Mouse (Mus musculus) urinary bladder, adult 18-20 months (tissue): ENCODE results near the gene Bcl2l13.
"Not testable (repeated sequence)": the region's sequence is repeated elsewhere in the genome, so short reads cannot be mapped to it uniquely, and the experiment has no call there.

Experiments
- DNase-seq, 2 experiments: peaks; one replicate each; pipeline ENCODE4 v3.0.0; 2022; ENCODE audit warnings: low spot score in 2 of 2, mixed read lengths in 2 of 2

Bcl2l13 gene

DNA sequence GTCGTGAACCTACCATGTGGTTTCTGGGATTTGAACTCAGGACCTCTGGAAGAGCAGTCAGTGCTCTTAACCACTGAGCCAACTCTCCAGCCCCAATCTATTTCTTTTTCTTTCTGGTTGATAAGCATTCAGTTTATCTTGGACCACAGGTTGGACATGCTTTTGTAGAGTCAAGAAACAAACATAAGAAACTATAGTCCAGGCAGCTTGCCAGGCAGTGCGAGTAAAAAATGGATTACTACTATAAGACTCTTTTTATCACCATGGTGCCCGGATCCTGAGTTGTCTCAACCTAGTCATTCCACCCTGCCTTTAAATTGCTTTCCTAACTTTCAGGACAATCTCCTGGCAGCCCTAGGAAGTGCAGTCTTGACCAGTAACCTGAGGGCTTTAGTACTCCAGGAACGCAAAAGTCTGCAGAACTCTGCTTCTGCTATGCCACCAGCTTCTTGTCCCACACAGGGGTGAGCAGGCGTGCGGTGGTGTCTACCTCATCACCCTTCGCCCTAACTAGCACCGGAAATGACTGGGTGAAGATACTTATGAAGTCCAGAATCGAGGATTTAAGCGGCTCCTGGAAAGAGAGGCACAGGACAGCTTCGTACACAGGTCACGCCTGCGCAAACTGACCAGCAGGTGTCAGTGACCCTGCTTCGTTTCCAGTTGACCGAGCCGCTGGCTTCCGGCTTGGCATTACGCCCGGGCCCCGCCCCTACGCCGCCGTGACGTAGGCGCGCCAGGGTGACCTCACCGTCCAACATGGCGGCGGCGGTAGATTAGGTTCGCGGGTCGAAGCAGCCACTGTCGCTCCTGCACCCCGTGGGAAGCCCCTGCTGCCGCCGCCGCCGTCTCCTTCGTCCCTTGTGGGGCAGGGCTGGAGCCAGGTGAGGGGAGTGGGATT is at the start of gene Bcl2l13:
Bcl2l13 (plus strand) TSS at position 739 of the 901 bp plus-strand sequence.
- peak; percentile 95 to 100 for DNase-seq

DNA sequence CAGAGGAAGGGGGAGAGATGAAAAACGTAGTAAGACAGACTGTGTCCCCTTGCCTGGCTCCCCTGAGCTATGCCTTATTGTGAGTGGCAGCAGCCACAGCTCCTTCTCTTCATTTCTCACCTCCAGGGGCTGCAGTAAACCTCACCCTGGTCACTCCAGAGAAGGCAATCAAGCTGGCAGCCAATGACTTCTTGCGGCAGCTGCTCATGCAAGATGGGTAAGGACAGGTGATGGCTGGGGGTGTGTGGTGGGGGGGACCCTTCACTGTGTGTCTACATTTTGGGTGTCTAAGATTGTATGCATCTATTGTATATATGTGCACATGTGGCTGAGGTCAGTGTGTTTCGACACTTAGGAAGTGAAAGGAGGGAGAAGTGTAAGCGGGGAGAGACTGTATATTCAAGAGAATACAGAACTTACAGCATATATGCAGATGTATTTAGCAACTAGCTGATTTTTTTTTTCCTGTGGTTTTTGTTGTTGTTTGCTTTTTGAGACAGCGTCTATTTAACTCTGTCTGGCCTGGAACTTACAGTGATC is 47.9 kb upstream of the Bcl2l13 start:
- DNase-seq: no peak

DNA sequence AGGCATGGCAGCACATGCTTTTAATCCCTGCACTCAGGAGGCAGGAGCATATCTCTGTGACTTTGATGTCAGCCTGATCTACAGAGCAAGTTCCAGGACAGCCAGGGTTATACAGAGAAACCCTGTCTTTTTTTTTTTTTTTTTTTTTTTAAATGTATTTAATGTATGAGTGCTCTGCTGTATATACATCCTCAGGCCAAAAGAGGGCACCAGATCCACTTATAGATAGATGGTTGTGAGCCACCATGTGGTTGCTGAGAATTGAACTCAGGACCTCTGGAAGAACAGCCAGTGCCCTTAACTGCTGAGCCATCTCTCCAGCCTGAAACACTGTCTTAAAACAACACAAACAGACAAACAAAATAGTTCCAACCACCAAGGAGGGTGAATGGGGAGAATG is 47.1 kb upstream of the Bcl2l13 start:
- DNase-seq: no peak

DNA sequence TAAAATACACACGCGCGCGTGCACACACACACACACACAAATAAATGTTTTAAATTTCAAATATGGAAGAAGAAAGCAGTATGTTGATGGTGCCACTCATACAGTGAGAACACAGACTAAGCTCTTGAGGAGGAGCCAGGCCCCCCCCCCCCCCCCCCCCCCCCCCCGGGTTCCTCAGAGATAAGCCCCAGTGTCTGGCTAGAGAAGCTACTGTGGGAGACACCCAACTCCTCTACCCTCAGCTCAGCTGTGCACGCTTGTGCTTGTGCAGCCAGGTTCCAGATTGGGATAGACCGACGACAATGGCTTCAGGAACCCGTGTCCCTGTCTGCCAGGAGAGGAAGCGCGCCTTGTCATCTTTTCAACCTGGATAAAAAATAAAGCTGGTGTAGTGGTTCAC is 45.9 kb upstream of the Bcl2l13 start:
- DNase-seq: no peak

DNA sequence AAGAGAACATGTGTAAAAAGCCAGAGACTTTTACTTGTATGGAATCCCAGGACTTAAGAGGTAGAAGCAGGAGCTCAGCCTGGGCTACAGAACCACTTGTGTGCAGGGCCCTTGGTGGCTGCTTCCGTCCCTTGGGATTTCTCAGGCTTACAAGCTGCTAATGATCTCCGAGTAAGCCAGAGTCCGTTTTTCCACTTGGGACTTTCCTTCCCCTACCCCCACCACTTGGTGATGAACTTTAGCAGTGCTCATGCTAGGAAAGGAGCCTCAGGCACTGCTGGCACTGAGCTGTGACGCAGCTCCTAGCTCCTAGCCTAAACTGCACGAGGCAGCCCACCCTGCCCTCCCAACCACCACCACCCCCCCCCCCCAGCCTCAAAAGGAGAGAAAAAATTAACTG is 45.3 kb upstream of the Bcl2l13 start:
- DNase-seq: no peak

DNA sequence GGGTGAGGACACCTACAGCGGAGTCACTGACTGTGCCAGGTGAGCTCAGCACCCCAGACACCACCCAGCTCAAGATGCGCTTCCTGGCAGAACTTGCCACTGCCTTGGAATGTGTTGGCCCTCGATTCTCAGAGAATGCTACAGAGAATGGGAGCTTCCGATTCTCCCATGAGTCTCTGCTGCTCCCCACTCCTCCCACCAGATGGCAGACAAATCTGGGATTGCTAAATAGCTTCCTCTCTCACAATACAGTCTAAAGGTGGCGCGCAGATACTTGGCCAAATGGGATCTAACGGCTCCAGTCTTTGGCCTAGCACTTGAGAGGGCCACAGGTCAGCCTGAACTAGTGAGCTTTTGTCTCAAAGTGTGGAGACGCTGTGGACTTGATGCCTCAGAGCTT is 43.1 kb upstream of the Bcl2l13 start:
- DNase-seq: no peak

DNA sequence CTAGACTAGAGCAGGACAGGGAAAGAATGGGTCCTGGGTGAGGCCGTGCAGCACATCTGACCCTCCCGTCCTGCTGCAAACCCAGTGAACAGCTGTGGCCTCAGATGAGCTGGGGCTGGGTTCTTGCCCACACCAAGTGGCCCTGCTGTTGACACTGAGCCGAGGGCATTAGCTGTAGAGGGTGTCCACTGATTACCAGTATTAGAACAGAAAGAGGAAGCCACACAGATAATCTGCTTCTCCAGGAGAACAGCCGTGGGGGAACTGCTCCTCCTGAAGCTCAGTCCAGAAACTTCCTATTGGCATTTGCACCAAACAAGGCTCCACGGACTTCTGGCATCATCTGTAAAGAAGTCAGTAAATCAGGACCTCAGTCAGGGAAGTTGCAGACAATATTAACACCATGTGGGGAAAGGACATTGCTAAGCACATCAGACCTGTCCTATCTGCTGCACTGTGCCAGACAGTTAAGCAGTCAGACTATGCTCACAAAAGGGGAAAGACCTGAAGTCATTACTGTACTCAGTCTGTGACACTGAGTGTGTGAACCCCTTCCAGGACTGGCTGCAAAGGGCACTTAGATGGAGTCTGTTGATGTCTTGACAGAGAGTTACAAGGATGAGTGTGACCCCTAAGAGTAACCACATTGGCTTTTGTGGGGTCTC is 40.5 kb upstream of the Bcl2l13 start:
- no peak for DNase-seq

DNA sequence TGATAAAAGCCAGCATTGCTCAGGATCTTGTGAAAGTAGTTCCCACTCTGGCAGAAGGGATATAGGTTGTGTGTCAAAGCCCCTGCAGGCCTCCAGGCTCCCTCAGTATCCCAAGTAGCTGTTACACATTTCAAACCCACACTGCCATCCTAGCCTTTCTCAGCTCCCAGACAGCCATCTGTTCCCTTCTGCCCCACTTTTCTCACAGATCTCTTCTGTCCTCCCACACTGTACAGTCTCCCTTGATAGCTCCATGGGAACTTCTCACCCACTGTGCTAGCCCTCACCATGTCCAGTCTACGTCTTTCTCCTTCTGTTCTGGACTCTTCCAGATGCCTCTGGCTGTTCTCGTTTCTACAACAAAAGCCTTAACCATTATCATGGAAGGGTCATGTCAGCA is 39.9 kb upstream of the Bcl2l13 start:
- no peak for DNase-seq

DNA sequence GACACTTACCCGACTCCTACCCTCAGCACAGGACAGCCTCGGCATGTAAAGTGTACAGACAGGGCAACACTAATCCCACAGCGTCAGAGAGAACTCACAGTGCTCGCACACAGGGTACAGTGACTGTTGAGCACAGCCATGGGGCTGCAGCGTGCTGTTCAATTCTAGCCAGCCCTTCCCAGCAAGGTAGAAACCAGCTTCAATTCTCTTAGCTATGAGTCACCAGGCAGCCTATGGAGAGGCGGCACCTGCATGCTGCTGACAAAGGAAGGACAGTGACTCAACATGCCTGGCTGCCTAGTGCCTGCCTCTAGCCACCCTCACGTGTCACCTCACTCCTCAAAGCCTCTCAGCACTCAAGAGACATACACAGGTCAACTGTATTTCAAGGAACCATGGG is 38.0 kb upstream of the Bcl2l13 start:
- DNase-seq: peak; percentile 26 to 50

DNA sequence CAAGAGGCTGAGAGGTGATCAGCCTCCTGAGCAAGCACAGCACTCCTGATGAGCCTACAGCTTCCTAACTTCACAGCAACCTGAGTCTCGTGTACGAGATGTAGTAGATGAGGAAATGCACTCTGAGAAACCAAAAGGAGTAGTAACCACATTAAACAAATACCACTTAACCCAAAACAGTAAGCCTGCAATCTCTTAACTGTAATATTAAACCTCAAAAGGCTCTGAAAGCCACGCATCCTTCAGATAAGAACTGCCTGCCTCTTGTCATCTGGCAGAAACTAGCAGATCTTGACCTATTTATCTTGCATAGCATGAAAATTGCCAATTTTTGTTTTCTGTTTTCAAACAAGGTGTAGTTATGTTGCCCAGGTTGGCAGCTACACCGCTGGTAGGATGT is 37.1 kb upstream of the Bcl2l13 start:
- DNase-seq: no peak

DNA sequence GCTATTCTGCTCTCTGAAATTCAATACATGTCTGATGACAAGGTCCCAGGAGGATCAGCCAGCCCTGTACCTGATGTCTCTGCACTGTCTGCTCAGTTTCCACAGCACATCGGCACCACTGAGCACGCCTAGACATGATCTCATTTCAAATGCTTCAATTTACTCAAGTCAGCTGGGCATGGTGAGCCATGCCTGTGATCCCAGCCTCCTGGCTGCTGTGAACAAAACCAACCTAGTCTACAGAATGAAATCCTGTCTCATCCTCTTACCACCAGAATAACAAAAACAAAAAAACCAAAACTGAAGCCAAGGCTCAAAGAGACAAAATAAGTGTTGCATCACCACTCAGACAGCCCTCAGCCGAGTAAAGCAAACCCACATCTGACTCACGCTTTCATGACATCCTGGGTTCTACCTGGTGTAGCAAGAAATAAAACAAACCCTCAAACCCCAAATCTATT is 36.4 kb upstream of the Bcl2l13 start:
- DNase-seq: peak in 1 of 2 experiments; percentile 13

DNA sequence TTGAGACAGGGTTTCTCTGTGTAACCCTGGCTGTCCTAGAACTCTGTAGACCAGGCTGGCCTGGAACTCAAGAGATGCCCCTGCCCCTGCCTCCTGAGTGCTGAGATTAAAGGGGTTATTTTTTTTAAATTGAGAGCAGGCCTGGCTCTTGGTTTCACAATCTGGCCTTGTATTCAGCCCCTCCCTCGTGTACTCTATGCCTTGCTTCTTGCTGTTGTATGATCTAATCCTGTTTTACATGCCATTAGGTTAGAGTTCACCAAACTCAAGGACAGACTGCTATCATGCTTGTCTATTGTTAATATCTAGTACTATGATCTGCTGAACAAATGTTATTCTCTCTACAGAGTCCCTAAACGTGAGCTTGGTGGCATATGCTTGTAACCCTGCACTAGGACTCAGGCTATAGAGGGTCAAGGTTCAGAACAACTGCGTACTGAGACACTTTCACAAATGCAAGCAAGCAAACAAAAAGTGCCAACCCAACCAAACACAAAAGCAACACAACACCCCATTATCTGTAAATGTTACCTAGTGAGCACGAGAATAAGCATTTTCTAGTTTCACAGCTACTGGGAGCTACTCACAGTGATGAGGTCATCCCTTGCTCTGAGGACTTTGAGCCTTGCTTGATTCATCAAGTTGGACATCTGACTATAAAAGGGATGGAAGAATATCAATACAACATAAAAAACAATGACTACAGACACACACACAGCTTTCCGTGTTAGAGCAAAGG is 28.8 kb upstream of the Bcl2l13 start:
- no peak for DNase-seq

DNA sequence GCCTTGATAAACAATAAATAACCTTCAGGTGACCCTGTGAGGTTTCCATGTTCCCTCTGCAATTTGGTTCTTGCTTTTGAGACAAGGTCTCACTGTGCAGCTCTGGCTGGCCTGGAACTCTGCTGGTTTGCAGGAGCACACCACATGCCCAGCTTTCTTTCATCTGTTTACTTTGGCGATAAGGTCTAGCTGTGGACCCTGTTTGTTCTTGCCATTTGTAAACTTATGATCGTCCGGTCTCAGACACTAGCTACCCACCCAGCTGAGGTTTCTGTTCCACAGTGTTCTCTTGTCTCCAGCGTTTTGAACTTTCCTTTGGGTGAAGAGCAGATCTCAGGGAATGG is 28.3 kb upstream of the Bcl2l13 start:
- DNase-seq: no peak

DNA sequence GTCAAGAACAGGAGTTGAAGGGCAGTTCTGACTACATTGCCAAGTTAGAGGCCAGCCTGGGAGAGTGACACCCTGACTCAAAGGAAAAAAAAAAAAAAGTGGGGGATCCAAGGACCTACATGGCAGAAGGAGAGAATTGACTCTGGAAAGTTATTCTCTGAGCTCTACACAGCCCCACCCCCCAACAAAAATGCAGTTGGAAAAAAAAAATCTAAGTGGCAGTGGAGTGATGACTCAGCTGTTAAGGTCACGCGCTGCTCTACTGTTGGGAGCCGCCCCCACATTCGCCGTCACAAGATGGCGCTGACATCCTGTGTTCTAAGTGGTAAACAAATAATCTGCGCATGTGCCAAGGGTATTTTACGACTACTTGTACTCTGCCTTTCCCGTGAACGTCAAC is 24.0 kb upstream of the Bcl2l13 start:
- not testable (repeated sequence) for DNase-seq

DNA sequence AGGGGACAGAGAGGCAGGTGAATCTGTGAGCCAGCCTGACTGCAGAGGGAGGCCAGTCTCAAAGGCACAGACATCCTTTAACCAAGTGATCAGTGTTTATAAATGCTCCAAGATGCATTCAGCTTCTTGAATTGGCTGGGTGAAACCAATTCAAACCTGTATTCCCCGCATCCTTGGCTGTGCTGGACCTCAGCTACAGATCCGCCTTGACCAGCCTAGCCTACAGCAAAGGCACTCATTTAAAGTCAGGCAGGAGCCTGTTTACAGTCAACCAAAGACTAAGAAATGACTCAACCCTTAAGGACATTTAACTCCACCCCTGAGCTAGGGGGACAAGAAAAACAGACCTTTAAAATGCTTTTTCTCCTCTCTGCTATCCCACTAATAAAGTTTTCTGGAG is 16.7 kb upstream of the Bcl2l13 start:
- no peak for DNase-seq

DNA sequence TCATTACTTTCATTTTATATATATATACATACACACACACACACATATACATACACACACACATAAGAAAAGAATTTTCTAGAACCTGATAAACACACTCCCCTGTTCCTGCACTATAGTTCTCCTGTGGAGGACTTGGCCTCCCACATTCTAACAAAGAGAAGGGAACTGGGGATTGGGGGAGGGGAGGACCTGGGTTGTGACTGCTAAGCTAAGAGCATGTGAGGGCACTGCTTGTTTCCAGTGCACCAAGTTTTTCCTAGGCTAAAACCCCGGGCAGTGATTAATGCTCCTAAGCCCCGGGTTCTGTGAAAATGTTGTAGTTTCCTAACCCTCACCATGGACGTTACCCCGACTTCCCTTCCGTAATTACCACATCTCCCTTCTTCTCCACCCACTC is 15.9 kb upstream of the Bcl2l13 start:
- DNase-seq: no peak

DNA sequence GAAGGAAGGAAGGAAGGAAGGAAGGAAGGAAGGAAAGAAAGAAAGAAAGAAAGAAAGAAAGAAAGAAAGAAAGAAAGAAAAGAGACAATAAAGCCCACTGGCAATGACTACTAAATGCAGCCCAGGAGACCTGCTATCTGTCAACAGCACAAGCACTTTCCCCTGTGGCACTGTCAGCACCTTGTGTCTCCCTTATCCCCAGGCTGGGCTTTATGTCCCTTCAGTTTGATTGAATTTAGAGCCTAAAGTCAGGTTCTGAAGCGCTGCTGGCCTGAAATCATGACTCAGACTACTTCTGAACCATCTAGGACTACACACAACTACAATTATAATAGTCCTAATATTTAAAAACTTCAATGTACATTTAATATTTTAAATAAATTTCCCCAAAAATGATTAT is 15.1 kb upstream of the Bcl2l13 start:
- no peak for DNase-seq

DNA sequence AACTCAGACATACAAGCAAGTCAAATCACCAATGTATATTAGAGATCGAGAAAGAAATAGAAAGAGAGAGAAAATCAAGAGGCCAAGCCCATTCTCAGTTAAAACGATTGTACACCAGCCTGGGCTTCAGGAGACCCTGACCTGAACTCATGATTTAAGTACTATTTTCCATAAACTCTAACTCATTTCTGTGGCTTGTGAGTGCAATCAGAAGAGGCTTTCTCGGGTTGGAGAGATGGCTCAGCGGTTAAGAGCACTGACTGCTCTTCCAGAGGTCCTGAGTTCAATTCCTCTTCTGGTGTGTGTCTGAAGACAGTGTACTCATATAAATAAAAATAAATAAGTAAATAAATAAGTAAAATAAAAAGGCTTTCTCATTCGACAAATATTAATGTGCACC is 14.3 kb upstream of the Bcl2l13 start:
- DNase-seq: no peak

DNA sequence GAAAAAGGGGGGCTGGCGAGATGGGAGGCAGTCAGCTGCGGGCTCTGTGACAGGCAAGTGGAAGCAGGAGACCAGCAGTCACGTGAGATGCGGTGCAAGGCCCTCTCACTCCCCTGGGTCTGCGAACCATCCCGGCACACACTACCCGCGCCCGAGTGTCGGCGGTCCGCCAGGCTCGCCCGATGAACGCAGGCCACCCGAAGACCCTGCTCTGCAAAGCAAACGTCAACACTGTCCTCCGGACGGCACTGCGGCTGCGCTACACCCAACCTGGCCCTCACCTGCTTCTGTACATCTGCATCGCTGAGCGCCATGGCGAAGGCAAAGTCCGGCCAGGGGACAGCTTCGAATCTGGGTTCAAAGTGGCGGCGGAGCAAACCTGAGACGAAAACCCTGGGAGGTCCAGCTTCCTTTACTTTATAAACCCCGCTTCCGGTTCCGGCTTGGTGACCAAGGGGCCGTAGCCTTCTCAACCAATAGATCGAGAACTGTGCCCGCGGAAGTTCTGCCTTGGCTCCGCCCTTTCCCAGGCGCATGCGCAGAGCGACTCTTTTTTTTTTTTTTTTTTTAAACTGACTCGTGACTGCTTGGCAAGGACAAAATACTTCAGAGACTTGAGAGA is 13.6 kb upstream of the Bcl2l13 start, which contains the start of gene Atp6v1e1:
Atp6v1e1 (minus strand) TSS at position 487 of the 622 bp plus-strand sequence.
- DNase-seq: peak; percentile 75 to 89

DNA sequence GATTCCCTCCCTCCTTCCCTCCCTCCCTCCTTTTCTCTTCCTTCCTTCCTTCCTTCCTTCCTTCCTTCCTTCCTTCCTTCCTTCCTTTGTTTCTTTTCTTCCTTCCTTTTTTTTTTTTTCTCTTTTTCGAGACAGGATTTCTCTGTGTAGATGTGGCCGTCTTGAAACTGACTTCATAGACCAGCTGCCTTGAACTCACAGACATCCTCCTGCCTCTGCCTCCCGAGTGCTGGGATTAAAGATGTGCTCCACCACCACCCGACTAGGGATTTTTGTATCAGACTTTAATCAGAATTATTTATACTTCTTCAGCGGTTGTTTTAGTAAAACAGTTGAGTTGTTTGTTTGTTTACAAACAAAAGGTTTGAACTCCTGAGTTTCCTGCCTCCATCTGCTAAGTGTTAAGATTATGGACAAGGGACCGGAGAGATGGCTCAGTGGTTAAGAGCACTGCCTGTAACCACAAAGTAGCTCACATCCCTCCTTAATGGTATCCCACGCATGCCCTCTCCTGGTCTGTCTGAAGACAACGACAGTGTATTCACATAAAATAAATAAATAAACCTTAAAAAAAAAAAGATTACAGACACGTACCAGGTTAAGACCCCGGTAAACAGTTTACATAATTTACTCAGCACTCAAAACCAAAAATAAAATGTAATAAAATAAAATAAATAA is 12.9 kb upstream of the Bcl2l13 start:
- DNase-seq: no peak

DNA sequence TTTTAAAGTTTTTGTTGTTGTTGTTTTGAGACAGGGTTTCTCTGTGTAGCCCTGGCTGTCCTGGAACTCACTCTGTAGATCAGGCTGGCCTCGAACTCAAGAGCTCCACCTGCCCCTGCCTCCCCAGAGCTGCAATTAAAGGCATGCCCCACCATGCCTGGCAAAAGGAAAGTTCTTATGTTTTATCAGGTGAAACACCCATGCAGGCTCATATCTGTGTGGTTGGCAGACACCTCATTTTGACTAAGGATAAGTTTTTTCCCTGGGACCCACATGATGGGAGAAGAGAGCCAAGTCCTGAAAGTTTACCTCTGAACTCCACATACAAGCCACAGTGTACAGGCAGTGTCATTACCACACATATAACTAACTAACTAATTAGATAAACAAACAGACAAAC is 6.0 kb upstream of the Bcl2l13 start:
- no peak for DNase-seq
